Mouse (Mus musculus) hindbrain, embryonic 11.5 days (tissue): ENCODE measurements around the gene Trmt11. TPM values are rescaled to one million over a fixed set of nuclear protein-coding genes. Genes with fewer than 3 reads are reported as not detected.
"Not testable (repeated sequence)": the region's sequence is repeated elsewhere in the genome, so short reads cannot be mapped to it uniquely, and the experiment has no call there.

Source experiments
- ATAC-seq: fragments of 200-750 bp; cut with Nextera tagmentation; 2 replicates; pipeline ENCODE4 v1.8.0; 2017; ENCODE audit warnings: mild to moderate bottlenecking, moderate TSS enrichment, moderate library complexity; ENCODE audit not compliant: low FRiP score
- DNase-seq: peaks from one replicate; pipeline ENCODE4 v3.0.0-alpha.2; 2015; ENCODE audit warnings: low spot score
- H3K27ac ChIP-seq: fragments of 300-500 bp; sonication (generic); 2 replicates; pipeline ENCODE4 v1.5.1; 2014; ENCODE audit warnings: mild to moderate bottlenecking, low read depth, low read length
- H3K27me3 ChIP-seq: fragments of 300-500 bp; sonication (generic); 2 replicates; pipeline ENCODE4 v1.6.1; 2014; ENCODE audit warnings: mild to moderate bottlenecking, low read length, moderate library complexity, mixed read lengths; ENCODE audit not compliant: control insufficient read depth, insufficient read depth
- H3K36me3 ChIP-seq: fragments of 300-500 bp; sonication (generic); 2 replicates; pipeline ENCODE4 v1.6.1; 2014; ENCODE audit warnings: mild to moderate bottlenecking, low read length, moderate library complexity, mixed read lengths; ENCODE audit not compliant: control insufficient read depth, insufficient read depth
- H3K4me1 ChIP-seq: fragments of 300-500 bp; sonication (generic); replicated peaks from 2 replicates; pipeline ENCODE4 v1.6.1; 2014; ENCODE audit warnings: low read length, mixed read lengths; ENCODE audit not compliant: control insufficient read depth, insufficient read depth
- H3K4me2 ChIP-seq: fragments of 300-500 bp; sonication (generic); replicated peaks from 2 replicates; pipeline ENCODE4 v1.6.1; 2014; ENCODE audit warnings: mild to moderate bottlenecking, low read depth, low read length
- H3K4me3 ChIP-seq: fragments of 300-500 bp; sonication (generic); 2 replicates; pipeline ENCODE4 v1.5.1; 2014; ENCODE audit warnings: low read depth, low read length
- H3K9ac ChIP-seq: fragments of 300-500 bp; sonication (generic); 2 replicates; pipeline ENCODE4 v1.6.1; 2014; ENCODE audit warnings: low read depth, low read length
- H3K9me3 ChIP-seq: fragments of 300-500 bp; sonication (generic); 2 replicates; pipeline ENCODE4 v1.6.1; 2016; ENCODE audit warnings: low read length; ENCODE audit not compliant: control insufficient read depth
- WGBS: fragments of 180-500 bp; shearing (Covaris S2); extraction: QIAGEN DNeasy Blood & Tissue Kit; methylation state at CpG from one replicate; pipeline ENCODE4 v1.1.7; 2014; 5-methylcytosine and 5-hydroxymethylcytosine counted together
- polyA plus RNA-seq: library from polyadenylated mRNA; unstranded; fragments of >200 nt; fragmentation: Nextera tagmentation; extraction: Ambion mirVana; gene quantifications from 2 replicates; pipeline ENCODE4 v1.2.1, GENCODE M21; 2014

Trmt11 gene
- polyA plus RNA-seq, 1 experiment from 2014 or later = 31.3 TPM

- Histone ChIP-seq H3K36me3 (no peaks in the 10 kb centered on the region), H3K4me3 (no peak overlapping the region), H3K9me3 (no peaks in the 10 kb centered on the region), H3K9ac (no peak overlapping the region), H3K4me1 (no peaks in the 10 kb centered on the region), H3K27me3 (no peaks in the 10 kb centered on the region), H3K4me2 (no peak overlapping the region), H3K27ac (no peak overlapping the region)
- ATAC-seq (0 out of 2 replicates have a peak, but pooled peaks have one; percentile 57), DNase-seq (peak; percentile 22)
- 80% methylated on average over 10 of the region's 10 CpGs for WGBS
These were observed 62.6 kb downstream of the Trmt11 start for GRCm38 (mm10) chr10:30537734-30538537.

- not testable (repeated sequence) for DNase-seq, H3K27me3 ChIP-seq, H3K9ac ChIP-seq, H3K36me3 ChIP-seq, H3K4me1 ChIP-seq, ATAC-seq, H3K4me3 ChIP-seq, H3K27ac ChIP-seq, H3K4me2 ChIP-seq, H3K9me3 ChIP-seq
- 97% methylated on average over 7 of the region's 7 CpGs for whole genome bisulfite sequencing
These were observed 64.6 kb downstream of the Trmt11 start for GRCm38 (mm10) chr10:30535930-30536329.

GRCm38 (mm10) chr10:30527122-30527521 lies 73.4 kb downstream of the Trmt11 start:
- Histone ChIP-seq H3K9me3 (no peaks in the 10 kb centered on the region), H3K27ac (no peak overlapping the region), H3K27me3 (no peaks in the 10 kb centered on the region), H3K4me1 (no peaks in the 10 kb centered on the region), H3K4me2 (no peak overlapping the region), H3K9ac (no peak overlapping the region), H3K36me3 (no peaks in the 10 kb centered on the region), H3K4me3 (no peak overlapping the region)
- ATAC-seq (no peak), DNase-seq (no peak)
- 75% methylated on average over 1 of the region's 1 CpGs for WGBS

- no peak for DNase-seq
- Histone ChIP-seq H3K36me3 (no peaks in the 10 kb centered on the region), H3K4me1 (no peaks in the 10 kb centered on the region), H3K9me3 (no peaks in the 10 kb centered on the region), H3K9ac (no peak overlapping the region), H3K27ac (no peak overlapping the region), H3K27me3 (no peaks in the 10 kb centered on the region), H3K4me2 (no peak overlapping the region), H3K4me3 (no peak overlapping the region)
- no peak for ATAC-seq
These were observed 78.8 kb downstream of the Trmt11 start for GRCm38 (mm10) chr10:30521727-30522126.

- ATAC-seq (no peak), DNase-seq (no peak)
- H3K4me2 ChIP-seq = no peak overlapping the region
- H3K9ac ChIP-seq = no peak overlapping the region
- no peak overlapping the region for H3K27ac ChIP-seq
- no peaks in the 10 kb centered on the region for H3K36me3 ChIP-seq
- no peaks in the 10 kb centered on the region for H3K9me3 ChIP-seq
- H3K27me3 ChIP-seq = no peaks in the 10 kb centered on the region
- H3K4me3 ChIP-seq = no peak overlapping the region
- WGBS = 88% methylated on average over 5 of the region's 5 CpGs
- H3K4me1 ChIP-seq = no peaks in the 10 kb centered on the region
These were observed 81.4 kb downstream of the Trmt11 start for GRCm38 (mm10) chr10:30519143-30519542.

- Histone ChIP-seq H3K36me3 (no peaks in the 10 kb centered on the region), H3K4me1 (no peaks in the 10 kb centered on the region), H3K27ac (no peak overlapping the region), H3K9me3 (no peaks in the 10 kb centered on the region), H3K9ac (no peak overlapping the region), H3K27me3 (no peaks in the 10 kb centered on the region), H3K4me3 (no peak overlapping the region), H3K4me2 (no peak overlapping the region)
- DNase-seq (no peak), ATAC-seq (no peak)
- WGBS = 69% methylated on average over 2 of the region's 2 CpGs
These were observed 83.3 kb downstream of the Trmt11 start for GRCm38 (mm10) chr10:30517224-30517623.

GRCm38 (mm10) chr10:30516771-30517170 lies 83.8 kb downstream of the Trmt11 start:
- WGBS = 85% methylated on average over 3 of the region's 3 CpGs
- DNase-seq = no peak
- Histone ChIP-seq H3K4me2 (no peak overlapping the region), H3K4me3 (no peak overlapping the region), H3K36me3 (no peaks in the 10 kb centered on the region), H3K9ac (no peak overlapping the region), H3K27ac (no peak overlapping the region), H3K27me3 (no peaks in the 10 kb centered on the region), H3K9me3 (no peaks in the 10 kb centered on the region), H3K4me1 (no peaks in the 10 kb centered on the region)
- no peak for ATAC-seq

GRCm38 (mm10) chr10:30504736-30505135 lies 95.8 kb downstream of the Trmt11 start:
- Histone ChIP-seq H3K9ac (no peak overlapping the region), H3K27me3 (no peaks in the 10 kb centered on the region), H3K27ac (no peak overlapping the region), H3K4me1 (no peaks in the 10 kb centered on the region), H3K9me3 (no peaks in the 10 kb centered on the region), H3K4me2 (no peak overlapping the region), H3K4me3 (no peak overlapping the region), H3K36me3 (no peaks in the 10 kb centered on the region)
- ATAC-seq (no peak), DNase-seq (no peak)
- 91% methylated on average over 2 of the region's 2 CpGs for WGBS

- Histone ChIP-seq H3K27me3 (no peaks in the 10 kb centered on the region), H3K4me1 (no peaks in the 10 kb centered on the region), H3K9ac (no peak overlapping the region), H3K4me2 (no peak overlapping the region), H3K4me3 (no peak overlapping the region), H3K9me3 (no peaks in the 10 kb centered on the region), H3K36me3 (no peaks in the 10 kb centered on the region), H3K27ac (no peak overlapping the region)
- DNase-seq = no peak
- no peak for ATAC-seq
- WGBS = 81% methylated on average over 2 of the region's 2 CpGs
These were observed 97.4 kb downstream of the Trmt11 start for GRCm38 (mm10) chr10:30503168-30503567.
